Mouse (Mus musculus) megakaryocyte-erythroid progenitor cell, adult 5-6 weeks (primary cell): ENCODE results near the gene Gm14326. TPM values are rescaled to one million over a fixed set of nuclear protein-coding genes. Genes with fewer than 3 reads are reported as not detected.
"Not testable (repeated sequence)": the region's sequence is repeated elsewhere in the genome, so short reads cannot be mapped to it uniquely, and the experiment has no call there.

ENCODE experiments used
- ATAC-seq: replicated peaks from 2 replicates; pipeline ENCODE4 v1.8.0; 2016; ENCODE audit warnings: mild to moderate bottlenecking, inconsistent platforms; ENCODE audit not compliant: severe bottlenecking, poor library complexity, low FRiP score, low TSS enrichment
- total RNA-seq, 2 experiments: library from RNA; stranded (forward) in 1 of 2; stranded (reverse) in 1 of 2; fragments of 200-1000, 215-1000 nt in 1 of 2; fragments of >200 nt in 1 of 2; fragmentation: Nextera tagmentation in 1 of 2; gene quantifications; 2 replicates each; pipeline ENCODE4 v1.2.3; 2014 to 2017

Gm14326 gene
- total RNA-seq (2014; fragmentation: Nextera tagmentation) (18.4 and 27.3 TPM in 2 replicates), total RNA-seq (2017) (13.4 and 15.3 TPM in 2 replicates)

DNA sequence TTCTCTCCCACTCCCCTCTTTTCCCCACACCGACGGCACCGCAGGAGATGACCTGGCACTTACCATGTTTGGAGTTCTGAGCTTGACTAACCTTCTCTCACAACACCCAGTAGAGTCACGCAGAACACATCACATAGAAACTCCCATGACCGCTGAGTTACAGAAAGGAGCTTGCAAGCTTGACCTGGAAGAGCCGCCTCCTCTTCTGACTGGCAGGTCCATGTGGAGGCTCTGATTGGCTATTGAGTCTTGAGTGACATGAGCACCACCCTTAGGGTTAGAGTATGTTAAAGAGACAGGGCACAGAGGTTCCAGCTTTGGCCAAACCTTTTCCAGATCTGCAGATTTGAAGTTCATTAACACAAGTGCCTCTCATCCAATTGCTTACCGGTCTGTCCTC, at the start of gene Gm14326:
Gm14326 (minus strand) TSS at position 153 of the 400 bp plus-strand sequence.
- not testable (repeated sequence) for ATAC-seq

GRCm38 (mm10) chr2:177974814-177975213, 17.7 kb upstream of the Gm14326 start:
- not testable (repeated sequence) for ATAC-seq

- ATAC-seq, result not testable (repeated sequence)
Observed at GRCm38 (mm10) chr2:177956734-177957133, 363 bp downstream of the Gm14326 start.

DNA sequence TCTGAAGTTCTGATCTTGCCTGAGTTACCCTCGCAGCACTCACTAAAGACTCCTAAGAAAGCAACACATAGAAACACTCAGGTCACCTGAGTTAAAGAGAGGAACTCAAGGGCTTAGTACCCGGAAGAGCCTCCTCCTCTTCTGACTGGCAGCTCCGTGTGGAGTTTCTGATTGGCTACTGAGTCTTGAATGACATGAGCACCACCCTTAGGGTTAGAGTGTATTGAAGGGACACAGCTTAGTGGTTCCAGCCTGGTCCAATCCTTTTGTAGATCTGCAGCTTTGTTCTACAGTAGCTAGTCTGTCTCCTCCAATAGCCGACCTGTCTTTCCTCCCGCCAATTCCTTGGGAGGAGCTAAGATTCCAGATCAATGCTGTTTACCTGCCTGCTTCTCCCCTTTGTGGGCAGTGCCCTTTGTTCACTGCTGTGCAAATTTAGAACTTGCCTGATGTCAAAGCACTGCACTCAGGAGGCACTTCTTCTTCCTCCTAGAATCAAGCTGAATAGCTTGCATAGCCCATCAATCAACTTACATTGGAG, 31.5 kb downstream of the Gm14326 start, which contains the start of gene Zfp972:
Zfp972 (minus strand) TSS at position 51 of the 541 bp plus-strand sequence.
- ATAC-seq, result not testable (repeated sequence)

- not testable (repeated sequence) for ATAC-seq
Observed at GRCm38 (mm10) chr2:177903276-177903675, 53.8 kb downstream of the Gm14326 start.

- not testable (repeated sequence) for ATAC-seq
Observed at GRCm38 (mm10) chr2:177898171-177898570, 58.9 kb downstream of the Gm14326 start.

- not testable (repeated sequence) for ATAC-seq
Observed at GRCm38 (mm10) chr2:177897046-177897578, 60.0 kb downstream of the Gm14326 start, which contains the start of gene Gm14327. Gene Gm14327, plus strand, starts transcription at chr2:177897096.

GRCm38 (mm10) chr2:177887743-177888142, 69.4 kb downstream of the Gm14326 start:
- not testable (repeated sequence) for ATAC-seq

Other genes starting within 250 kb of the Gm14326 start
- 2.3 and 4.7 TPM in 2 replicates for gene Gm14322, start 198.0 kb downstream of the Gm14326 start, total RNA-seq (2014; fragmentation: Nextera tagmentation)
- gene Gm14322, start 198.0 kb downstream of the Gm14326 start, total RNA-seq (2017), result 6.1 TPM in 1 of 2 replicates, not detected in the other
- gene Gm14325, start 117.0 kb downstream of the Gm14326 start, total RNA-seq (2014; fragmentation: Nextera tagmentation), result 8.5 and 13.6 TPM in 2 replicates
- 20.9 and 30.8 TPM in 2 replicates for gene Gm14325, start 117.0 kb downstream of the Gm14326 start, total RNA-seq (2017)
- 13.0 and 13.9 TPM in 2 replicates for gene Gm14327, start 60.2 kb downstream of the Gm14326 start, total RNA-seq (2014; fragmentation: Nextera tagmentation)
- gene Gm14327, start 60.2 kb downstream of the Gm14326 start, total RNA-seq (2017), result not detected in 2 replicates
- gene Zfp972, start 31.7 kb downstream of the Gm14326 start, total RNA-seq (2014; fragmentation: Nextera tagmentation), result 3.6 and 7.3 TPM in 2 replicates
- gene Zfp972, start 31.7 kb downstream of the Gm14326 start, total RNA-seq (2017), result 5.5 and 7.0 TPM in 2 replicates
- 36.1 and 37.3 TPM in 2 replicates for gene Zfp971, start 66.0 kb upstream of the Gm14326 start, total RNA-seq (2014; fragmentation: Nextera tagmentation)
- gene Zfp971, start 66.0 kb upstream of the Gm14326 start, total RNA-seq (2017), result 27.1 and 34.3 TPM in 2 replicates
- 20.4 and 23.3 TPM in 2 replicates for gene Zfp931, start 121.2 kb upstream of the Gm14326 start, total RNA-seq (2014; fragmentation: Nextera tagmentation)
- 5.2 and 20.5 TPM in 2 replicates for gene Zfp931, start 121.2 kb upstream of the Gm14326 start, total RNA-seq (2017)
- gene Phactr3, start 161.7 kb upstream of the Gm14326 start, total RNA-seq (2014; fragmentation: Nextera tagmentation), result 0.37 TPM in 1 of 2 replicates, not detected in the other
- 6.8 TPM in 1 of 2 replicates, not detected in the other for gene Phactr3, start 161.7 kb upstream of the Gm14326 start, total RNA-seq (2017)